Mouse (Mus musculus) E14TG2a.4 (cell line): Measurements from ENCODE around the gene Plppr5.

ENCODE experiments used
- CTCF ChIP-seq: conservative IDR thresholded peaks from 2 replicates; pipeline ENCODE4 v1.5.1; 2014; ENCODE audit warnings: low read length
- NANOG ChIP-seq: IDR thresholded peaks from 2 replicates; pipeline ENCODE4 v1.6.1; 2014; ENCODE audit warnings: borderline replicate concordance, low read length, mixed read lengths

GRCm38 (mm10) chr3:117724521-117724920, 149.9 kb downstream of the Plppr5 start:
- no peak for TF ChIP-seq CTCF
- no peak for TF ChIP-seq NANOG
